Mouse (Mus musculus): Measurements from ENCODE around the gene Cst9.

DNA sequence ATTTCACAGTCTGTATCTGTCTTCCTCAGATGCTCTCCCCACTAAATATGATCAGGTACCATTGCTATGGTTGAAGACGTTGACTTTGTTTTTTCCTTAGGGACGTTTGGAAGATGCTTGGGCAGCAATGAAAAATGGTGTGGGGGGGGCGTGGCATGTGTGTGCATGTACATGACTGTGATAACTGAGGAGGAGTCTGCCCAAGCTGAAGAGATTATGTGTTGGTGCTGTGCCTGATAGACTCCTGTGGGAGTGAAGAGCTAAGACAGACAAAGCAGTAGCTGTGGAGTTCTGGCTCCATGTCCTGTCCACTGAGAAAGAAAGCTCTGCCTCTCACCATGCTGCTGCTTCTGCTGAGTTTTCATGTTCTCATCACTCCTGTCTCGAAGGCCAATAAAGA lies at the start of gene Cst9:
- TF ChIP-seq TAL1 (IDR thresholded peaks at IDR 0.05; ENCODE audit: low read length) (no peak), GATA1 (IDR thresholded peaks at IDR 0.05; ENCODE audit: low read length) (no peak)

All from erythroblast, embryonic 14.5 days (primary cell).